ENCODE assay signal across 20 mouse cellular contexts in the genomic region with DNA sequence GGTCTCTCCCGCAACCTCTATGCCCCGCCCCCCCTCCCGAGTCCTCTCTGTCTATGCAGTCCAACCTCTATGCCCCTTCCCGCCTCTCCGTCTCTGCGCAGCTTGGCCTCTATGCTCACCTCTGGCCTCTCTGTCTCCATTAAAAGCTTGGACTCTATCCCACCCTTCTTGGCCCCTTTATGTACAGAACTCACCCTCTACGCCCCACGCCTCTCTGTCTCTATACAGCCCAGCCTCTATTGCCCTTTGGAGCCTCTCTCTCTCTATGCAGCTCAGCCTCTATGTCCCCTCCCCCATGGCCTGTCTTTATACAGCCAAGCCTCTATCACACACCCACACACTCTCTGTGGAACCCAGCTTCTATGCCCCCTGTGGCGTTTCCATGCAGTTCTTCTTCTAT. TPM values are rescaled to one million over a fixed set of nuclear protein-coding genes. Genes with fewer than 3 reads are reported as not detected.
DNase-seq lines count a peak whose midpoint lies in the region; ATAC-seq and TF ChIP-seq lines count a peak whose summit lies in the region.
"Had no signal": no experiment of that assay in that cellular context is flagged by ENCODE, and none has a peak within 500 bp of the region (broad histone marks: within the 10 kb centered on the region; RNA-seq: fewer than 3 reads in every experiment).

No protein-coding gene starts in this region.

- no peak overlapping the region for H3K9ac ChIP-seq in hindbrain, embryonic 16.5 days (ENCODE audit: low read depth, low read length)
- H3K9ac ChIP-seq in intestine, postnatal 0 days (ENCODE audit: low read depth, low read length): no peak overlapping the region
- no peak overlapping the region for H3K9ac ChIP-seq in neural tube, embryonic 15.5 days (replicated peaks)
- H3K9ac ChIP-seq: forebrain, embryonic 13.5 days; midbrain, embryonic 15.5 days had no signal

- H3K4me3 ChIP-seq in hindbrain, embryonic 10.5 days: no peak overlapping the region
- H3K4me3 ChIP-seq in hindbrain, embryonic 16.5 days (ENCODE audit: low read length): no peak overlapping the region
- H3K4me3 ChIP-seq in intestine, postnatal 0 days (ENCODE audit: low read depth, low read length): no peak overlapping the region
- no peak overlapping the region for H3K4me3 ChIP-seq in neural tube, embryonic 15.5 days (replicated peaks)
- H3K4me3 ChIP-seq: forebrain, embryonic 13.5 days; left cerebral cortex, adult 2 months; midbrain, embryonic 15.5 days; myocyte had no signal

- no peak overlapping the region for H3K4me2 ChIP-seq in hindbrain, embryonic 16.5 days (ENCODE audit: low read length)
- no peak overlapping the region; the same call in 1 of the 2 replicates for H3K4me2 ChIP-seq in intestine, postnatal 0 days (replicated peaks; ENCODE audit: low read depth)
- no peak overlapping the region for H3K4me2 ChIP-seq in neural tube, embryonic 15.5 days
- H3K4me2 ChIP-seq: forebrain, embryonic 13.5 days; midbrain, embryonic 15.5 days had no signal

- no peaks in the 10 kb centered on the region for H3K27me3 ChIP-seq in hindbrain, embryonic 10.5 days (ENCODE audit: insufficient read depth, poor library complexity, severe bottlenecking)
- no peaks in the 10 kb centered on the region for H3K27me3 ChIP-seq in hindbrain, embryonic 16.5 days (replicated peaks; ENCODE audit: control insufficient read depth, insufficient read depth, low read length)
- H3K27me3 ChIP-seq in intestine, postnatal 0 days (replicated peaks; ENCODE audit: control insufficient read depth, insufficient read depth, low read length): no peaks in the 10 kb centered on the region
- H3K27me3 ChIP-seq in neural tube, embryonic 15.5 days (replicated peaks): no peaks in the 10 kb centered on the region
- H3K27me3 ChIP-seq: forebrain, embryonic 13.5 days; midbrain, embryonic 15.5 days had no signal

- no peak for ATAC-seq in hindbrain, embryonic 16.5 days
- ATAC-seq in intestine, postnatal 0 days: peak; percentile 72
- no peak for ATAC-seq in neural tube, embryonic 15.5 days (ENCODE audit: low FRiP score)
- ATAC-seq: forebrain, embryonic 13.5 days; lung, postnatal 0 days; midbrain, embryonic 15.5 days had no signal

- 0 out of 2 replicates have a peak, but pooled peaks have one; percentile 16 for TF ChIP-seq CTCF in intestine, postnatal 0 days (IDR thresholded peaks at IDR 0.05; ENCODE audit: low read depth)

- no peaks in the 10 kb centered on the region for H3K9me3 ChIP-seq in hindbrain, embryonic 10.5 days
- H3K9me3 ChIP-seq in hindbrain, embryonic 16.5 days (ENCODE audit: control insufficient read depth, low read length): no peaks in the 10 kb centered on the region
- no peaks in the 10 kb centered on the region for H3K9me3 ChIP-seq in intestine, postnatal 0 days (ENCODE audit: control insufficient read depth)
- H3K9me3 ChIP-seq in neural tube, embryonic 15.5 days (replicated peaks): no peaks in the 10 kb centered on the region
- H3K9me3 ChIP-seq: forebrain, embryonic 13.5 days; midbrain, embryonic 15.5 days had no signal

- DNase-seq in hindbrain, embryonic 10.5 days (ENCODE audit: low spot score): peak; percentile 57
- peak; percentile 36 for DNase-seq in ZHBTc4 (ENCODE audit: low read depth, low spot score)
- DNase-seq in lung, postnatal 10 days: no peak
- DNase-seq in frontal cortex, adult 2 months (ENCODE audit: extremely low spot score in 1 of 2, low spot score in 1 of 2): no peak
- DNase-seq: adrenal gland, adult 2 months; gastrocnemius, postnatal 25 days; kidney, adult 9 months; kidney, postnatal 25 days; left cerebral cortex, postnatal 4 days; right cerebral cortex, postnatal 14 days; spleen, adult 18-20 months; thymus, adult 2 months had no signal

- peaks cover 24% of the 10 kb centered on the region for H3K4me1 ChIP-seq in hindbrain, embryonic 10.5 days (replicated peaks)
- H3K4me1 ChIP-seq in hindbrain, embryonic 16.5 days (ENCODE audit: control insufficient read depth, insufficient read depth, low read depth, low read length): no peaks in the 10 kb centered on the region
- no peaks in the 10 kb centered on the region for H3K4me1 ChIP-seq in intestine, postnatal 0 days (replicated peaks; ENCODE audit: control insufficient read depth, insufficient read depth, low read length)
- H3K4me1 ChIP-seq in neural tube, embryonic 15.5 days: no peaks in the 10 kb centered on the region
- H3K4me1 ChIP-seq: forebrain, embryonic 13.5 days had no signal

- no peaks in the 10 kb centered on the region for H3K36me3 ChIP-seq in hindbrain, embryonic 10.5 days
- no peaks in the 10 kb centered on the region for H3K36me3 ChIP-seq in hindbrain, embryonic 16.5 days (ENCODE audit: control insufficient read depth, insufficient read depth, low read length)
- no peaks in the 10 kb centered on the region for H3K36me3 ChIP-seq in intestine, postnatal 0 days (ENCODE audit: control insufficient read depth, insufficient read depth)
- no peaks in the 10 kb centered on the region for H3K36me3 ChIP-seq in neural tube, embryonic 15.5 days
- H3K36me3 ChIP-seq: midbrain, embryonic 15.5 days had no signal

- WGBS in hindbrain, embryonic 10.5 days: 64% methylated on average over 9 of the region's 9 CpGs
- WGBS in hindbrain, embryonic 16.5 days: 57% methylated on average over 9 of the region's 9 CpGs
- WGBS in intestine, postnatal 0 days: 68% methylated on average over 9 of the region's 9 CpGs
- WGBS in neural tube, embryonic 15.5 days: 77% methylated on average over 9 of the region's 9 CpGs

- H3K27ac ChIP-seq in hindbrain, embryonic 10.5 days: 0 out of 2 replicates have a peak overlapping the region, but pooled peaks have one; percentile 97
- no peak overlapping the region for H3K27ac ChIP-seq in hindbrain, embryonic 16.5 days (ENCODE audit: low read depth, low read length)
- H3K27ac ChIP-seq in intestine, postnatal 0 days (ENCODE audit: low read depth, low read length): peak overlapping the region; percentile 15; the same call in 1 of the 2 replicates
- no peak overlapping the region for H3K27ac ChIP-seq in neural tube, embryonic 15.5 days (replicated peaks)
- H3K27ac ChIP-seq: forebrain, embryonic 13.5 days; left cerebral cortex, adult 2 months; midbrain, embryonic 15.5 days had no signal

RNA-seq across cellular contexts. Expression of a gene that starts 13.2 kb away (rescaled TPM):
- polyA plus RNA-seq in hindbrain, embryonic 10.5 days (2016; fragmentation: Nextera tagmentation; extraction: Ambion mirVana): 58.1 and 71.7 TPM in 2 replicates
- 107 and 112 TPM in 2 replicates for polyA plus RNA-seq in hindbrain, embryonic 16.5 days (2015; fragmentation: Nextera tagmentation; extraction: Ambion mirVana)
- 26.5 and 29.1 TPM in 2 replicates for polyA plus RNA-seq in intestine, postnatal 0 days (2015; fragmentation: Nextera tagmentation; extraction: Ambion mirVana)
- polyA plus RNA-seq in neural tube, embryonic 15.5 days (2015; fragmentation: Nextera tagmentation; extraction: Ambion mirVana): 108 and 120 TPM in 2 replicates
- polyA plus RNA-seq in frontal cortex, adult 2 months (2012; rRNA removed): 76.2 and 78.0 TPM in 2 replicates

Comparison
In these comparisons a context has a peak if more than half of its experiments do, and no peak if none do; other contexts are left out.
1. H3K27ac ChIP-seq: peak in hindbrain, embryonic 10.5 days (single experiment) and intestine, postnatal 0 days (single experiment); none in hindbrain, embryonic 16.5 days (single experiment) and neural tube, embryonic 15.5 days (single experiment).
2. DNase-seq: peak in hindbrain, embryonic 10.5 days (single experiment) and ZHBTc4 (single experiment); none in lung, postnatal 10 days (single experiment) and frontal cortex, adult 2 months (0 of 2).